Mouse (Mus musculus): ENCODE measurements around the gene Rtp3. TPM values are rescaled to one million over a fixed set of nuclear protein-coding genes. Genes with fewer than 3 reads are reported as not detected.

Rtp3 gene
- polyA plus RNA-seq (2015; fragmentation: Nextera tagmentation; extraction: Ambion mirVana) = not detected in 2 replicates

DNA sequence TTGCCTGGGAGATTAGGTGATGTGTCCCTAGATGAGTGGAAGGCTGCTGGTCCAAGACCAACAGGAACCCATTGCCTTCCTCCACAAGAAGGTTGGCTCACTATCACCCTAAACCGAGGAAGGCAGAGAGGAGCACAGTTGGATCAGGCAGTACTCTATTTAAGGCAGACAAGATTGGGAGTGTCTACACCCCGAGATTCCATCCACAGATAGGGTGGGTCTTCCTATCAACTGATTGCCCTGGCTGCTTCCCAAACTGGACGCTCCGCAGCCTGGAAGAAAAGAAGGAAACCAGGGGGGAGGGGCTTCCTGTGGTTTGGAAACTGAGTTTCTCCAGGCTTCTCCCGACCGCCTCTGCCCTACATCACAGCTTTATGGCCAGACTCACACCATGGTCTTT is at the start of gene Rtp3:
Gene Rtp3 (minus strand): TSS at position 380 of the 400 bp plus-strand sequence.
- Histone ChIP-seq H3K9ac (no peak within 1 kb of the TSS), H3K27me3 (no peaks in the 10 kb centered on the region), H3K9me3 (no peaks in the 10 kb centered on the region), H3K4me2 (no peak within 1 kb of the TSS), H3K36me3 (no peaks in the 10 kb centered on the region), H3K4me3 (no peak within 1 kb of the TSS), H3K4me1 (replicated peaks) (no peaks in the 10 kb centered on the region), H3K27ac (replicated peaks) (no peak within 1 kb of the TSS)
- WGBS = 72% methylated on average over 6 of the region's 6 CpGs
- no peak for ATAC-seq (ENCODE audit: low FRiP score, low read depth)

DNA sequence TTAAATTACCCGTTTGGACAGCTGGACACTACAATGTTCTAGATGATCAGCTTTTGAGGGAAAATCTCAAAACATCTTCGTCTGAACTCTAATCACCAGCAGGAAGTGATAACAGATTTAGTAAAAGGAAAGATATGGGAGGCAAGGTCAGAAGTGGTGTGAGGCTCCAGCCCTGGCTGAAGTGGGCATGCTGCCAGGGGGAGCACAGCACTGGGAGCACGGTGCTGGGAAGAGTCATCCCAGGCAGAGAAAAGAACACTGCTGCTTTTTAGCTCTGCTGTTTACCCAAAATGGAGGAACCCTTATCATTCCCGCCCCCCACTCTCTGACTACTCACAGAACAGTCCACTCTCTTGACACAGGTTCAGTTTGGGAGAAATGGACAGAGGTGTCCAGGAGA is 49.6 kb upstream of the Rtp3 start:
- Histone ChIP-seq H3K4me3 (no peak overlapping the region), H3K27ac (replicated peaks) (no peak overlapping the region), H3K36me3 (no peaks in the 10 kb centered on the region), H3K9ac (no peak overlapping the region), H3K4me2 (no peak overlapping the region), H3K4me1 (replicated peaks) (no peaks in the 10 kb centered on the region), H3K9me3 (no peaks in the 10 kb centered on the region), H3K27me3 (no peaks in the 10 kb centered on the region)
- WGBS = 85% methylated on average over 4 of the region's 4 CpGs
- ATAC-seq (ENCODE audit: low FRiP score, low read depth) = no peak

DNA sequence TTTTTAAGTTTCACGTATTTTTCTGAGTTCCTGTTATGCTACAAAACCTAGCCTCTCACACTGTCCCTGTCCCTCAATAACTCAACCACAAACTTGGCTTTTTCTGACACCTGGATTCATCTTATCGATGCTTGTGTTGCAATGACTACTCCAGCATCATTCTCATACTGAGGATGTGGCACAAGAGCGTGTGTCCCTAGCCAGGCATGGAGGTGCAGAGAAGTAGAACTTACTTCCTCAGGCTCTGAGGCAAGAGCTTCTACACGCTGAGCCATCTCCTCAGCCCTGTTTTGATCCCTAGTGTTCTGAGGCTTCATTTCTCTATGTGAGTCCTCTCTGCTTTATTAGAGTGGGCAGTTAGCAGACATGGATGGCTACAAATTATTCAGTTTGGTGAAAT is 43.3 kb upstream of the Rtp3 start:
- H3K4me2 ChIP-seq = no peak overlapping the region
- H3K4me3 ChIP-seq = no peak overlapping the region
- no peaks in the 10 kb centered on the region for H3K9me3 ChIP-seq
- 93% methylated on average over 4 of the region's 4 CpGs for WGBS
- H3K36me3 ChIP-seq = no peaks in the 10 kb centered on the region
- no peak for ATAC-seq (ENCODE audit: low FRiP score, low read depth)
- H3K9ac ChIP-seq = no peak overlapping the region
- no peak overlapping the region for H3K27ac ChIP-seq (replicated peaks)
- H3K27me3 ChIP-seq = no peaks in the 10 kb centered on the region
- no peaks in the 10 kb centered on the region for H3K4me1 ChIP-seq (replicated peaks)

DNA sequence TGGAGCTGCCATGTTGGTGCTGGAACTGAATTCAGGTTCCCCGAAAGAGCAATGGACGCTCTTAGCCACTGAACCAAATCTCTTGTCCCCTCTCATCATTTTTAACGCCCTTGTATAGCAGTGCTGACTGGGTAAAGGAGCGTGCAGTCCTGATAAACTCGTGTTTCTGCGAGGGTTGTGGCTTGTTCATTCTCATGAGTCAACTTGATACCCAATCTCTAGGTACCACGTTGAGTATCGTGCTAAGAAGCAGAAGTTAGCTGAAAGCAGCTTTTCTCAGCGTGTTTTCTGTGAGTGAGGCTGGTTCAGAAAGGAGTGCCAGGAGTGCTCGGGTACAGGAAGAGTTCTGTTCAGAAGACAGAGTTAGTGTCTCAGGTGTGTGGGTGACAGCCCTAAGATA is 36.4 kb upstream of the Rtp3 start:
- no peak for ATAC-seq (ENCODE audit: low FRiP score, low read depth)

DNA sequence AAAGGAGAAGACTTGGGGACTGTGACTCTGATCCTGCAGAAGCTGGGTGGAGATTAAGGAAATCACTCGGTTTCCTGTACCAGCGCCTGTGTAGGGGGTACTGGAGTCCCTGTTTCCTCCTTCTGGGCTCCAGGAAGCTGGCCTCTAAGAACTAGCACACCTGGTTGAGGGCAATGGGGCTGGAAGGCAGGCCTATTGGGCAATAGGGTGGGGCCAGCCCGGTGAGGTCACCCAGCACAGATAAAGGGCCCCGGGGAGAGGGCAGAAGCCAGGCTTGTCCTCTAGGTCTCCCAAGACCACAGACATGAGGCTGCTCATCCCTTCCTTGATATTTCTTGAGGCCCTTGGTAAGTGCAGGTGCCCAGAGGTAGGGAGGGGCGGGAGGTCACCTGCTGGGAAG is 28.6 kb upstream of the Rtp3 start, which contains the start of gene Ltf:
Gene Ltf (plus strand): TSS at position 250 of the 400 bp plus-strand sequence.
- Histone ChIP-seq H3K27me3 (no peaks in the 10 kb centered on the region), H3K4me3 (no peak within 1 kb of the TSS), H3K9me3 (no peaks in the 10 kb centered on the region), H3K36me3 (no peaks in the 10 kb centered on the region), H3K27ac (replicated peaks) (no peak within 1 kb of the TSS), H3K9ac (no peak within 1 kb of the TSS), H3K4me1 (replicated peaks) (no peaks in the 10 kb centered on the region), H3K4me2 (no peak within 1 kb of the TSS)
- ATAC-seq (ENCODE audit: low FRiP score, low read depth) = no peak
- WGBS = 89% methylated on average over 5 of the region's 5 CpGs

More for the DNA sequence above, 36.4 kb upstream of the Rtp3 start:
- Histone ChIP-seq H3K4me1 (replicated peaks) (no peaks in the 10 kb centered on the region), H3K27ac (replicated peaks) (no peak overlapping the region), H3K4me3 (no peak overlapping the region), H3K36me3 (no peaks in the 10 kb centered on the region), H3K9me3 (no peaks in the 10 kb centered on the region), H3K9ac (no peak overlapping the region), H3K27me3 (no peaks in the 10 kb centered on the region), H3K4me2 (no peak overlapping the region)
- 91% methylated on average over 10 of the region's 10 CpGs for WGBS

DNA sequence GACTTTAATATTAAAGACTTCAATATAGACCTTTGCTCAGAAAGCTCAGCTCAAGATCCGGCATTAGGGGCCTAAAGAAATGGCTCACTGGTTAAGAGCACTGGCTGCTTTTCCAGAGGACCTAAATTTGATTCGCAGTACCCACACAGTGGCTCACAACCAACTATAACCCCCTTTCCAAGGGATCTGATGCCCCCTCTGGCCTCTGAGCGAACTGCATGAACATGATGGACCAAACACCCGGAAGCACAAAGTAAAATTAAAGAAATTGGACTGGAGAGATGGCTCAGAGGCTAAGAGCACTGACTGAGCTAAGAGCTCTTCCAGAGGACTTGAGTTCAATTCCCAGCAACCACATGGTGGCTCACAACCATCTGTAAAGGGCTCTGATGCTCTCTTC is 25.3 kb upstream of the Rtp3 start:
- Histone ChIP-seq H3K9ac (no peak overlapping the region), H3K4me3 (no peak overlapping the region), H3K27me3 (no peaks in the 10 kb centered on the region), H3K4me2 (no peak overlapping the region), H3K36me3 (no peaks in the 10 kb centered on the region), H3K4me1 (replicated peaks) (no peaks in the 10 kb centered on the region), H3K9me3 (no peaks in the 10 kb centered on the region), H3K27ac (replicated peaks) (no peak overlapping the region)
- no peak for ATAC-seq (ENCODE audit: low FRiP score, low read depth)
- WGBS = 89% methylated on average over 4 of the region's 4 CpGs

DNA sequence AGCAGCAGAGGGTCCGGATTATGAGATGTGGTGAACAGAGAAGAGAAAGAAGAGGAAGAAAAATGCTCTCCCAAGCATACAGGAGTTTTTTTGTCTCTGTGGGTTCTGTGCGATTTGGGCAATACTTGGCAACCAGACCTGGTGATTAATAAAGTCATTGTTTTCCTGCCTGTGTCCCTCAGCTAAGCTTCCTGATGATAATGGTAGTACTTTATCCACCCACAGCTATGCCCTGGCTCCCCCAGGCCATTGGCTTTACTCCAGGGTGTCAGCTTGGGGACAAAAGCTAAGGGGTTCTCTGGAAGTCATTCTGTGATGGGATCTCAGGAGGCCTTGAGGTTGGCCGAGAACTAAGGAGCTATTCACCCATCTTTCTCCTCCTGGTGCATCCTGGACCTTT is 21.7 kb upstream of the Rtp3 start:
- ATAC-seq (ENCODE audit: low FRiP score, low read depth) = no peak
- Histone ChIP-seq H3K27me3 (no peaks in the 10 kb centered on the region), H3K9ac (no peak overlapping the region), H3K4me1 (replicated peaks) (no peaks in the 10 kb centered on the region), H3K36me3 (no peaks in the 10 kb centered on the region), H3K4me2 (no peak overlapping the region), H3K4me3 (no peak overlapping the region), H3K27ac (replicated peaks) (no peak overlapping the region), H3K9me3 (no peaks in the 10 kb centered on the region)
- 72% methylated on average over 3 of the region's 3 CpGs for WGBS

DNA sequence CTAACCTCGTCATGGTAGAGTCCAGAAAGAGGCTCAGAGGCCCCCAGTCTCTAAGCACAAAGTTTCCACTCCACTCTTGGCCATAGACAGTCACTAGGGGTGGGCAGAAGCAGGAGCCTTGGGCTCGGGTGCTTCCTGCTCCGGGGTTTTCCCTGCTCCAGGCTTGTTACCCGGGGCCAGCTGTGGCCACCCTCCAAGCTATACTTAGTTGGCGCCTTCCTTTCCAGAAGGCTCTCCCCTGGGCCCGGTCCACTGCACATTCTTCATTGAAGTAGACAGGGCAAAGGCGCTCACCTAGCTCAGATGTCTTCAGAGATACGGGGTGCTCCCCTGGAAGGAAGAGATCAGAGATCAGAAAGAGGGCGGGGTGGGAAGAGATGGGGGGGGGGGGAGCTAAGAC is 21.2 kb upstream of the Rtp3 start:
- H3K27me3 ChIP-seq = no peaks in the 10 kb centered on the region
- ATAC-seq (ENCODE audit: low FRiP score, low read depth) = no peak
- H3K9ac ChIP-seq = no peak overlapping the region
- no peak overlapping the region for H3K4me2 ChIP-seq
- H3K4me1 ChIP-seq (replicated peaks) = no peaks in the 10 kb centered on the region
- H3K4me3 ChIP-seq = no peak overlapping the region
- H3K36me3 ChIP-seq = no peaks in the 10 kb centered on the region
- no peak overlapping the region for H3K27ac ChIP-seq (replicated peaks)
- H3K9me3 ChIP-seq = no peaks in the 10 kb centered on the region
- WGBS = 89% methylated on average over 9 of the region's 9 CpGs

DNA sequence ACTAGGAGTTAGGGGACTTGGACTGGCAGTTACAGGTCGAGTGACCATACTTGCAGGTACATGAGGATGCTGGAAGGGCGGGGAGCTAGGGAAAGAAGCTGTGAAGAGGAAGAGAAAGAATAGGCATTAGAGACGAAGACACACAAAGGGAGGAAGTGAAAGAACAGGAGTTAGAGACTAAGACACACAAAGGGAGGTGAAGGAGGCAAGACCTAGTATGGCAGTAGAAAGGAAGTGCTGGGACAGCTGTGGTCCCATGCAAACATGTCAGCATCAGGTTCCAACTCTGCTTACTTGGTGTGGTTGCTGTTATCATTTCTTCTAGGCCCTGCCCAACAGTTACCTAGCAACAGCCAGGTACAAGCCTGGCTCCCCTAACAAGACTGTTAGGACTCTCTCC is 19.4 kb upstream of the Rtp3 start:
- Histone ChIP-seq H3K27ac (replicated peaks) (no peak overlapping the region), H3K4me3 (no peak overlapping the region), H3K36me3 (no peaks in the 10 kb centered on the region), H3K4me2 (no peak overlapping the region), H3K9me3 (no peaks in the 10 kb centered on the region), H3K9ac (no peak overlapping the region), H3K4me1 (replicated peaks) (no peaks in the 10 kb centered on the region), H3K27me3 (no peaks in the 10 kb centered on the region)
- ATAC-seq (ENCODE audit: low FRiP score, low read depth) = no peak
- WGBS = 72% methylated on average over 3 of the region's 3 CpGs

DNA sequence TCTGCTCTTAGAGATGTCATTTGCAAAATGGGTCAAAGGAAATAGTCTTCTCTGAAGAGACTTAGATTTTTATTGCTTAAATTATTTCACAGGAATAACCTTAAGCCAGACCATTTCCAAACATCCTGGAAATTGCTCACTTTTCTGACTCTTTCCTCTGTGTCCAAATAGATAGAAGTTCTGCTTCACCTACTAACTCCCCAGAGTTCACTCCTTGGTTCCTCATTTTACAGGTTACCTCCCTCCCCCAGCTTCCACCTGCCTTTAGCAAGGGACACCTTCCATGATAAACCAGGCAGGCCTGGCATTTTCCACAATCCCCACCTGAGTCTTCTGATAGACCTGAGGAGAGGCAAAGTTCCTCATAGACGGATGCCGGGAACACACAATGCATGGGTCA is 16.2 kb upstream of the Rtp3 start:
- no peaks in the 10 kb centered on the region for H3K4me1 ChIP-seq (replicated peaks)
- H3K9me3 ChIP-seq = no peaks in the 10 kb centered on the region
- H3K4me2 ChIP-seq = no peak overlapping the region
- ATAC-seq (ENCODE audit: low FRiP score, low read depth) = no peak
- no peak overlapping the region for H3K9ac ChIP-seq
- WGBS = 89% methylated on average over 2 of the region's 2 CpGs
- no peak overlapping the region for H3K4me3 ChIP-seq
- H3K27ac ChIP-seq (replicated peaks) = no peak overlapping the region
- H3K36me3 ChIP-seq = no peaks in the 10 kb centered on the region
- no peaks in the 10 kb centered on the region for H3K27me3 ChIP-seq

DNA sequence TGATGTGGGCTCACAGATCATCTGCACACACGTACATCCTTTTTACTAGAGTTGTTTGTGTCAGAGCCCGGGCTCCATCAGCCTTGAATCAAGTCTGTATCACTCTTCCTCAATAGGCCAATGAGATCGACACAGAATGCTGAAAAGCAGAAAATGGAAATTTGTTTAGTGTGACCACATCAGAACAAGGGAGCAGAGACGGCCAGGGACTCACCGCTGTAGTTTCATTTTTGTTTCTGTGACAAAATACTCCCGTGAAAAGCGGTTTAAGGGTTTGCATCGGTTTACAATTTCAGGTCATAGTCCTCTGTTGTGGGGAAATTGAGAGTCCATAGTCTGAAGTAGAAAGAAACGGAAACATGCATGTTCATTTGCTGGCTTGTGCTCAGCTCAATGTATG is 12.9 kb upstream of the Rtp3 start:
- no peak overlapping the region for H3K9ac ChIP-seq
- no peak for ATAC-seq (ENCODE audit: low FRiP score, low read depth)
- no peak overlapping the region for H3K4me3 ChIP-seq
- H3K27ac ChIP-seq (replicated peaks) = no peak overlapping the region
- H3K4me1 ChIP-seq (replicated peaks) = no peaks in the 10 kb centered on the region
- H3K9me3 ChIP-seq = no peaks in the 10 kb centered on the region
- no peak overlapping the region for H3K4me2 ChIP-seq
- no peaks in the 10 kb centered on the region for H3K36me3 ChIP-seq
- no peaks in the 10 kb centered on the region for H3K27me3 ChIP-seq
- WGBS = 91% methylated on average over 9 of the region's 9 CpGs

DNA sequence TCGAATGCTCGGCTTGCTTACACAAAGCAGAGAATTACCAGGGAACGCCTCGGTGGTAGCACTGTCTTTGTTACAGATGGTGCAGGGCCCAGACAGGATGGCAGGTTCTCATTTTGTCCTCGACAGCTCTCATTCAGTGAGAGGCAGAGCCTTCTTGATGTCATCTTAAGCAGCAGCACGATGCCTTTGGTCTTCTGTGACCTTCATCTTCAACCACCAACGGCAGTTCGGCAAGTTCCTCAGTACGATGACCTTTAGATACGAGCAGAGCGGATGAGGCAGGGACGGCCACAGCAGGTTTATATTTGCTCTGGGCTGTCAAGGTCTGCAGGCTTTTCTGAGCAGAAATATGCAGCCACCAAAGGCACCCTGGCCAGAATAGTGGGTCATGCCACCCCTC is 11.2 kb upstream of the Rtp3 start:
- no peak for ATAC-seq (ENCODE audit: low FRiP score, low read depth)
- H3K4me3 ChIP-seq = no peak overlapping the region
- H3K27ac ChIP-seq (replicated peaks) = no peak overlapping the region
- H3K4me1 ChIP-seq (replicated peaks) = no peaks in the 10 kb centered on the region
- 82% methylated on average over 12 of the region's 12 CpGs for WGBS
- H3K9me3 ChIP-seq = no peaks in the 10 kb centered on the region
- no peaks in the 10 kb centered on the region for H3K27me3 ChIP-seq
- H3K9ac ChIP-seq = no peak overlapping the region
- H3K36me3 ChIP-seq = no peaks in the 10 kb centered on the region
- no peak overlapping the region for H3K4me2 ChIP-seq

DNA sequence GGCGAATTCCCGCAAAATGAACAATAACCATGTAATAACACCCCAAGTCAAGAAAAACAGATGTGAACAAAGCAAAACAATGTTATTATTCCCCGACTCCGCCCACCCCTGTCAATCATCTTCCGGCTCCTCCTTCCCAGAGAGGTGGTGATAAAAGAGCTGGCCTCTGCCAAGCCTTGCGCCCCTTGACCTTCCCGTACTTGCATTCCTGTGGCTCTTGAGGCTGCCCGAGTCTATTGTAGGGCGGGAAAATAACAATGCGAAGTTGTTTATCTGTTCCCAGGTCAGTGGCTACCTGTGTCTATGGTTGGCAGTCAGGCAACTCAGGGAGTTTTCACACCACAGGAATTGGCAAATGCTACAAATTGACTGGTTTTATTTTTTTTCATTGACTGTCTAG is 9.5 kb upstream of the Rtp3 start:
- 76% methylated on average over 10 of the region's 10 CpGs for WGBS
- Histone ChIP-seq H3K4me1 (replicated peaks) (no peaks in the 10 kb centered on the region), H3K4me2 (no peak overlapping the region), H3K9ac (no peak overlapping the region), H3K27me3 (no peaks in the 10 kb centered on the region), H3K9me3 (no peaks in the 10 kb centered on the region), H3K27ac (replicated peaks) (no peak overlapping the region), H3K36me3 (no peaks in the 10 kb centered on the region), H3K4me3 (no peak overlapping the region)
- ATAC-seq (ENCODE audit: low FRiP score, low read depth) = no peak

Data from hindbrain, embryonic 15.5 days (tissue).